Mouse (Mus musculus) lung, postnatal 4 days (tissue): ENCODE measurements around the gene P2rx3.
A peak's percentile ranks its signal among the peaks of the same experiment; 100 is the strongest.

Experiments
- DNase-seq, 2 experiments: peaks; one replicate each; pipeline ENCODE4 v3.0.0; 2021

Gene P2rx3

GRCm38 (mm10) chr2:84975580-84975979 lies 61.7 kb downstream of the P2rx3 start:
- no peak for DNase-seq

- no peak for DNase-seq
Observed at GRCm38 (mm10) chr2:84967318-84967991, 69.8 kb downstream of the P2rx3 start.

DNA sequence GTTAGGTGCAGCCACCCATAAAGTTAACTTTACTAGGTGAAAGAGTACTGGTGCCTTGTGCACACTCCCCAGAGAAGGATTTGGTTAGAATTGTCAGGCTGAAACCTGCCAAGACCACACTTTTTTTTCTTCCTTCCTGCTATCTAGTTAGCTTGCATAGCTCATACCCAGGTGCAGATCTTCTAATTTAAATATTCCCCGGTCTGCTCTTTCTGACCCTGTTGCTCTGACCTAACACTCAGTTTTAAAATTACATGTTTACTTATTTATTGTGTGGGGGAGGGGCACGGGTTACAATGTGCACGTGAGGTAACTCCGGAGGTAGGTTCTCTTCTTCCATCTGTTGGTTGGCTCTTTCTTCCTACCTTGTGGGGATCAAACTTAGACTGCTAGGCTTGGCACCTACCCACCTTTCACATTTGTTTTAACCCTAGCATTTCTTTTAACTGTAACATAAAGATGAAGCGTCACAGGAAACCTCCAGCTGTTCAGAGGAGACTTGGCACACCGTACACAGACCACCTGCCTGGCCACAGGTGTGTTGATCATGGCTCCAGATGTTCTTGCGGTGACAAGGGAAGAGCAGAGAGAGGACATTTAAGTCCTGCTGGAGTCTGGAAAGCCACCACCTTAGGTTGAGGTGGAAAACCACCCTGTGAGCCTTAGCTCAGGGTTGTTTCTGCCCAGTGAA lies 73.0 kb downstream of the P2rx3 start:
- no peak for DNase-seq

GRCm38 (mm10) chr2:84962906-84963507 lies 74.3 kb downstream of the P2rx3 start:
- DNase-seq: no peak

DNA sequence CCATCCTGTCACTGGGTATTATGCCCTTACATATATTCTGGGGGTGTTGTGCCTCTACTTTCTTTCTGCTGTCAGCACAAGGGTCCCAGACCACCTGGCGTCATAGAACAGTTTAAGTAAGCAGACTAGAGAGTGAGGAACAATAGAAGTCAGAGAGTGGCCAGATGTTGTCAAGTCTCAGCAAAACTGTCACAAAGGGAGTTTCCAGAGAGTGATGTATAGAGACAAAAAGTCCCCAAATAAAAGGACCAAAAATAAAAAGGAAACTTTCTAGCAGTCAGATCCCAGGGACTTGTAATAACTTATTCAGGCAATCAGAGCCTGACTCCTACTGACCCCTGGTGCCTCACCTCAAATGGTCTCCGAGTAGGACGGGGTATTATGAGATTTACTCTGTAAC lies 75.4 kb downstream of the P2rx3 start:
- DNase-seq: no peak

- peak; percentile 31 to 32 for DNase-seq
Observed at GRCm38 (mm10) chr2:84961300-84961699, 76.0 kb downstream of the P2rx3 start.

- no peak for DNase-seq
Observed at GRCm38 (mm10) chr2:84958588-84959264, 78.5 kb downstream of the P2rx3 start.

DNA sequence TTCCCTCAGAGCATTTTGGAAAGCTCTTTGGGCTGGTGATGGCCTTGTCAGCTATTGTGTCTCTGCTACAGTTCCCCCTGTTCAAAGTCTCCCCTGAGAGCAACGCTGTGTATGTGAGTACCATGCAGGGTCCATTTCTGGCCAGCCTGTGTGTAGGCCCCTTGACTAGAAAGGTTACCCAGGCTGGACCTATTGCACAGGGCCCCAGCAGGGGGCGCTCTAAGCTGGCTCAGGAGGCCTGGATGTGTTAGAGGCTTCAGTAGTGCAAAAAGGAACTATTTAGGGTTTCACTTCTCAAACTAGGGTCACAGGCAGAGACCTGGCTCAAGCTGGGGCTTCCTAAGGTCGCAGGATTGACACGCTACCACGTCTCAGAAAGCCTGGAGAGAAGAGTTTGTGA lies 81.0 kb downstream of the P2rx3 start:
- peak; percentile 68 to 74 for DNase-seq

DNA sequence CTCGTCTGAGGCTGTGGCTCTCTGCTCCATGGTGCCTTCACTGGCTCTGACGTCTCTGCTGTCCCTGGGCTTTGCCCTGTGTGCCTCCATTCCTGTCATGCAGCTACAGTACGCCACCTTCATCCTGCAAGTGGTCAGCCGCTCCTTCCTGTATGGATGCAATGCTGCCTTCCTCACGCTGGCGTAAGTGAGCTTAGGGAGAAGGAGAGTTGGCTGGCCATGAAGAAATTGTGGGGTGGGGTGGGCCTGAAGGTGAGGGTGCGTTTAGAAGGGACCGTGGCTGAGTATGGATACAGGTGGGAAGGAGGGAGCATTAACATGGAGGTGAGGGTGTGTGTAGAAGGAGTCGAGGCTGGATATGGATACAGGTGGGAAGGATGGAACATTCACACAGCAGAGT lies 81.8 kb downstream of the P2rx3 start:
- no peak for DNase-seq

GRCm38 (mm10) chr2:84952693-84953092 lies 84.6 kb downstream of the P2rx3 start:
- no peak for DNase-seq

DNA sequence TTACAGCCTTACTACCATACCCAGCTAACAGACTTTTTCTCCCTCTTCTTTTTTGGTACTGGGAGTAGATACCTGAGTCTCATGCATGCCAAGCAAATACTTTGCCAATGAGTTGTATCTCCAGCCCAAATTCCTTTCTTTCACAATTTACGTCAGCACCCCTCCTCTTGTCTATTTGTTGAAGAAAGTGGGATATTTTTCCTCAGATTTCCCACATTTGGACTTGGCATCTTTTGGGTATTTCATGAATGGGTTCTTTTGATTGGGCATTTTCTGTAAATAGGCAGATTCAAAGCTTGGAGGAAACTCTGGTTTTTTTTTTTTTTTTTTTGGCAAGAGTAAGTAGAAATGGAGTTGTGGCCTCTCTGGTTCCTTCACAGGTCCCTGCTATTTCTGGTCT lies 85.0 kb downstream of the P2rx3 start:
- no peak for DNase-seq

DNA sequence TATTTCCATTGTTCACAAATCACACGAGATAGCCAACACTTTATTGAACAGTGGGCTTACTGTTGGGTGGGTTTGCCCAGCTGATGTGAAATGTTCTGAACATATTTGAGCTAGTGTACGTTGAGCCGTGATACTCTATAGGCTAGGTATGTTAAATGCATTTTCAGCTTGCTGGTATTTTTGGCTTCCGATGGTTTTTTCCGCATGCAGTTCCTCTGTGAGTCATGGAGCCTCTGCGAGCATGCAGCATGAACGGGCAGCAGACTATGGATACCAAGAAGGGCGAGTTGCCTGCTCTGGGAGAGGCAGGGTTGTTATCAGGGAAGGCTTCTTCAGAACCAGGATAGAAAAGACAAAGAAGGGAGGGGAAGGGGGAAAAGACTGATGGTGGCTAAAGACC lies 86.2 kb downstream of the P2rx3 start:
- DNase-seq: no peak

DNA sequence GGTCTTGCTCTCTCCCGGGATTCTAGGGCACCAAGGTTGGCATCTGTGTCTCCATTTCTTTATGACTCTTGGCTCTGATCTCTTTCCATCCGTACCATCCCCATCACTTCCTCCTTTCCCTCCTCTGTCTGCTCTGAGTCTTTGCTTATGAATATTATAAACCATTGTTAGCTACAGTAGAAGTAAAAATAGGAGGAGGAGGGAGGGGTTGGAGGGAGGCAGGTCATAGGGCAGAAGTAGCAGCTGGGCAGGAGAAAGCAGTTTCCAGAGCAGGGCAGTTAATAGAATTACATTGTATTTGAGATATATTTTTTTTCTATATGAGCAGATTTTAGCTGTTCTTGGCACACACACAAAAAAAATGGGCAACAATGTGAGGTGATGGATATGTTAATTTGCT lies 88.5 kb downstream of the P2rx3 start:
- no peak for DNase-seq
